Comparison of ENCODE assay signal across 8 mouse cellular contexts in genomic region chr2:61453490-61454281, GRCm38 (mm10).
DNase-seq lines count a peak whose midpoint lies in the region; ATAC-seq and TF ChIP-seq lines count a peak whose summit lies in the region.

No protein-coding gene starts in this region.

- H3K27me3 ChIP-seq in intestine, embryonic 16.5 days (replicated peaks; ENCODE audit: control insufficient read depth, insufficient read depth, low read length) = no peaks in the 10 kb centered on the region
- H3K27me3 ChIP-seq in lung, embryonic 16.5 days (ENCODE audit: control insufficient read depth, insufficient read depth, low read depth, low read length) = no peaks in the 10 kb centered on the region

- H3K4me3 ChIP-seq in layer of hippocampus, adult 2 months = peak overlapping the region; percentile 52
- H3K4me3 ChIP-seq in intestine, embryonic 16.5 days (ENCODE audit: low read length) = peak overlapping the region; percentile 41
- H3K4me3 ChIP-seq in lung, embryonic 16.5 days (ENCODE audit: low read length) = peak overlapping the region; percentile 53

- no peak for DNase-seq in layer of hippocampus, adult 2 months (ENCODE audit: low spot score in 2 of 2)
- DNase-seq in layer of hippocampus, postnatal 36 days = no peak
- peak; percentile 75 for DNase-seq in embryo, embryonic 10.5 days (ENCODE audit: low spot score)
- DNase-seq in heart, adult 11 months = peak; percentile 98
- no peak for DNase-seq in right cerebral cortex, adult 18-20 months

- peak overlapping the region; percentile 53 for H3K4me2 ChIP-seq in intestine, embryonic 16.5 days (ENCODE audit: low read depth, low read length)
- peak overlapping the region; percentile 63 for H3K4me2 ChIP-seq in lung, embryonic 16.5 days (ENCODE audit: low read depth, low read length)

- H3K36me3 ChIP-seq in intestine, embryonic 16.5 days (ENCODE audit: control insufficient read depth, insufficient read depth, low read length) = no peaks in the 10 kb centered on the region
- H3K36me3 ChIP-seq in lung, embryonic 16.5 days (ENCODE audit: control insufficient read depth, insufficient read depth, low read length) = no peaks in the 10 kb centered on the region

- ATAC-seq in intestine, embryonic 16.5 days = 0 out of 2 replicates have a peak, but pooled peaks have one; percentile 9
- peak; percentile 55 for ATAC-seq in lung, embryonic 16.5 days (ENCODE audit: low read depth)
- ATAC-seq in activated CD4-positive, CD25-positive, alpha-beta regulatory T cell, adult 4 months = no peak

- no peak for TF ChIP-seq CTCF in layer of hippocampus, adult 2 months (conservative IDR thresholded peaks at IDR 0.05)

- no peak overlapping the region for H3K9ac ChIP-seq in intestine, embryonic 16.5 days (ENCODE audit: low read depth, low read length)
- H3K9ac ChIP-seq in lung, embryonic 16.5 days (ENCODE audit: low read length) = peak overlapping the region; percentile 36

- 0 out of 2 replicates have a peak, but pooled peaks cover 2% of the 10 kb centered on the region for H3K4me1 ChIP-seq in intestine, embryonic 16.5 days (ENCODE audit: control insufficient read depth, insufficient read depth, low read length)
- H3K4me1 ChIP-seq in lung, embryonic 16.5 days (replicated peaks; ENCODE audit: control insufficient read depth, insufficient read depth, low read length) = peaks cover 7% of the 10 kb centered on the region; the same call in 1 of the 2 replicates

- H3K9me3 ChIP-seq in intestine, embryonic 16.5 days (ENCODE audit: control insufficient read depth, low read length) = no peaks in the 10 kb centered on the region
- H3K9me3 ChIP-seq in lung, embryonic 16.5 days (ENCODE audit: control insufficient read depth, low read length) = no peaks in the 10 kb centered on the region

- WGBS in intestine, embryonic 16.5 days = 47% methylated on average over 14 of the region's 14 CpGs
- WGBS in lung, embryonic 16.5 days = 23% methylated on average over 14 of the region's 14 CpGs

- H3K27ac ChIP-seq in layer of hippocampus, adult 2 months = peak overlapping the region; percentile 60; the same call in 1 of the 2 replicates
- no peak overlapping the region for H3K27ac ChIP-seq in intestine, embryonic 16.5 days (ENCODE audit: low read length)
- H3K27ac ChIP-seq in lung, embryonic 16.5 days (ENCODE audit: low read length) = peak overlapping the region; percentile 12; the same call in 1 of the 2 replicates

Comparison
In these comparisons a context has a peak if more than half of its experiments do, and no peak if none do; other contexts are left out.
1. DNase-seq: peak in embryo, embryonic 10.5 days (single experiment) and heart, adult 11 months (single experiment); none in layer of hippocampus, adult 2 months (0 of 2), layer of hippocampus, postnatal 36 days (0 of 2) and right cerebral cortex, adult 18-20 months (single experiment).
2. Peak in every context shown above with its lines, with median percentiles within 50 percentile points of each other: H3K4me3 ChIP-seq.